Mouse (Mus musculus): ENCODE results near the gene Clic1. TPM values are rescaled to one million over a fixed set of nuclear protein-coding genes. Genes with fewer than 3 reads are reported as not detected.

Gene Clic1
- total RNA-seq, 2 experiments from 2014 or later: 210 to 218 TPM

Other genes with a start within 250 kb of the Clic1 start
- not detected for gene Cyp21a1, start 245.4 kb upstream of the Clic1 start, total RNA-seq (2023)
- 10 to 100 TPM; 57.8 to 67.8 TPM for gene Stk19, start 213.0 kb upstream of the Clic1 start, total RNA-seq (2023)
- 10 to 100 TPM; 87.2 to 90.1 TPM for gene Dxo, start 212.9 kb upstream of the Clic1 start, total RNA-seq (2023)
- 100 to 1,000 TPM; 106 to 113 TPM for gene Skiv2l, start 199.8 kb upstream of the Clic1 start, total RNA-seq (2023)
- 10 to 100 TPM; 32.7 to 37.8 TPM for gene Nelfe, start 199.6 kb upstream of the Clic1 start, total RNA-seq (2023)
- gene Cfb, start 187.4 kb upstream of the Clic1 start, total RNA-seq (2023): under 1 TPM in 1 of 2 experiments, not detected in 1; 0.41 TPM
- 10 to 100 TPM in 1 of 2 experiments, 1 to 10 TPM in 1; 9.4 to 13.1 TPM for gene Zbtb12, start 170.5 kb upstream of the Clic1 start, total RNA-seq (2023)
- not detected for gene Gm20547, start 167.9 kb upstream of the Clic1 start, total RNA-seq (2023)
- gene C2, start 151.7 kb upstream of the Clic1 start, total RNA-seq (2023): 1 to 10 TPM; 2.4 to 2.6 TPM
- 100 to 1,000 TPM; 169 to 178 TPM for gene Ehmt2, start 151.5 kb upstream of the Clic1 start, total RNA-seq (2023)
- not detected for gene Slc44a4, start 135.5 kb upstream of the Clic1 start, total RNA-seq (2023)
- 10 to 100 TPM; 64.3 to 86.9 TPM for gene Neu1, start 118.7 kb upstream of the Clic1 start, total RNA-seq (2023)
- gene Hspa1b, start 90.7 kb upstream of the Clic1 start, total RNA-seq (2023): 100 to 1,000 TPM in 1 of 2 experiments, 1 to 10 TPM in 1; 9.1 to 108 TPM
- gene Gm20481, start 80.1 kb upstream of the Clic1 start, total RNA-seq (2023): not detected
- gene Hspa1a, start 77.8 kb upstream of the Clic1 start, total RNA-seq (2023): 10 to 100 TPM in 1 of 2 experiments, 1 to 10 TPM in 1; 3.8 to 37.9 TPM
- gene Hspa1l, start 77.3 kb upstream of the Clic1 start, total RNA-seq (2023): not detected
- 10 to 100 TPM; 32.1 to 32.7 TPM for gene Lsm2, start 68.1 kb upstream of the Clic1 start, total RNA-seq (2023)
- 100 to 1,000 TPM; 290 to 310 TPM for gene Vars, start 49.0 kb upstream of the Clic1 start, total RNA-seq (2023)
- gene Vwa7, start 33.4 kb upstream of the Clic1 start, total RNA-seq (2023): under 1 TPM; 0.50 to 0.75 TPM
- gene Sapcd1, start 21.9 kb upstream of the Clic1 start, total RNA-seq (2023): 1 to 10 TPM; 4.8 to 5.7 TPM
- gene Msh5, start 3.2 kb upstream of the Clic1 start, total RNA-seq (2023): 10 to 100 TPM in 1 of 2 experiments, 1 to 10 TPM in 1; 9.7 to 13.8 TPM
- gene Ddah2, start 9.1 kb downstream of the Clic1 start, total RNA-seq (2023): 1 to 10 TPM; 3.4 to 5.2 TPM
- not detected for gene Ly6g6c, start 15.4 kb downstream of the Clic1 start, total RNA-seq (2023)
- not detected for gene Mpig6b, start 16.2 kb downstream of the Clic1 start, total RNA-seq (2023)
- not detected for gene Ly6g6e, start 26.9 kb downstream of the Clic1 start, total RNA-seq (2023)
- gene Ly6g6d, start 28.1 kb downstream of the Clic1 start, total RNA-seq (2023): not detected
- not detected for gene Ly6g6f, start 35.6 kb downstream of the Clic1 start, total RNA-seq (2023)
- gene Abhd16a, start 39.3 kb downstream of the Clic1 start, total RNA-seq (2023): 10 to 100 TPM; 71.6 to 74.8 TPM
- not detected for gene Ly6g5c, start 58.3 kb downstream of the Clic1 start, total RNA-seq (2023)
- gene Ly6g5b, start 65.5 kb downstream of the Clic1 start, total RNA-seq (2023): 1 to 10 TPM; 1.5 to 1.7 TPM
- 10 to 100 TPM; 31.1 to 34.0 TPM for gene Gpank1, start 71.5 kb downstream of the Clic1 start, total RNA-seq (2023)
- gene Csnk2b, start 72.1 kb downstream of the Clic1 start, total RNA-seq (2023): 100 to 1,000 TPM; 126 to 147 TPM
- gene D17H6S53E, start 76.4 kb downstream of the Clic1 start, total RNA-seq (2023): 10 to 100 TPM; 16.6 to 25.1 TPM
- gene Apom, start 82.1 kb downstream of the Clic1 start, total RNA-seq (2023): under 1 TPM; 0.56 to 0.93 TPM
- 100 to 1,000 TPM; 412 to 463 TPM for gene Bag6, start 85.2 kb downstream of the Clic1 start, total RNA-seq (2023)
- gene Prrc2a, start 114.9 kb downstream of the Clic1 start, total RNA-seq (2023): 100 to 1,000 TPM; 364 to 379 TPM
- 1 to 10 TPM; 1.7 to 5.1 TPM for gene Aif1, start 126.1 kb downstream of the Clic1 start, total RNA-seq (2023)
- gene Lst1, start 138.5 kb downstream of the Clic1 start, total RNA-seq (2023): 10 to 100 TPM; 32.6 to 54.4 TPM
- gene Ltb, start 144.5 kb downstream of the Clic1 start, total RNA-seq (2023): 100 to 1,000 TPM; 669 to 686 TPM
- 10 to 100 TPM in 1 of 2 experiments, 1 to 10 TPM in 1; 9.6 to 14.5 TPM for gene Tnf, start 152.0 kb downstream of the Clic1 start, total RNA-seq (2023)
- gene Lta, start 155.4 kb downstream of the Clic1 start, total RNA-seq (2023): 10 to 100 TPM; 45.0 to 61.0 TPM
- gene Gm16181, start 170.9 kb downstream of the Clic1 start, total RNA-seq (2023): not detected
- gene Atp6v1g2, start 183.7 kb downstream of the Clic1 start, total RNA-seq (2023): 1 to 10 TPM; 1.2 to 2.9 TPM
- 10 to 100 TPM; 11.2 to 16.2 TPM for gene Nfkbil1, start 185.8 kb downstream of the Clic1 start, total RNA-seq (2023)
- gene Ddx39b, start 191.8 kb downstream of the Clic1 start, total RNA-seq (2023): 100 to 1,000 TPM; 440 to 473 TPM
- gene H2-D1, start 212.8 kb downstream of the Clic1 start, total RNA-seq (2023): 1,000 to 10,000 TPM; 1,708 to 1,769 TPM

Data from B cell, adult 67 days (primary cell).